Mouse (Mus musculus) left cerebral cortex, adult 9 months (tissue): ENCODE results near the gene Zdhhc5.

Experiments used
- DNase-seq, 2 experiments: peaks; one replicate each; pipeline ENCODE4 v3.0.0; 2022; ENCODE audit warnings: low spot score in 2 of 2

The Zdhhc5 gene

DNA sequence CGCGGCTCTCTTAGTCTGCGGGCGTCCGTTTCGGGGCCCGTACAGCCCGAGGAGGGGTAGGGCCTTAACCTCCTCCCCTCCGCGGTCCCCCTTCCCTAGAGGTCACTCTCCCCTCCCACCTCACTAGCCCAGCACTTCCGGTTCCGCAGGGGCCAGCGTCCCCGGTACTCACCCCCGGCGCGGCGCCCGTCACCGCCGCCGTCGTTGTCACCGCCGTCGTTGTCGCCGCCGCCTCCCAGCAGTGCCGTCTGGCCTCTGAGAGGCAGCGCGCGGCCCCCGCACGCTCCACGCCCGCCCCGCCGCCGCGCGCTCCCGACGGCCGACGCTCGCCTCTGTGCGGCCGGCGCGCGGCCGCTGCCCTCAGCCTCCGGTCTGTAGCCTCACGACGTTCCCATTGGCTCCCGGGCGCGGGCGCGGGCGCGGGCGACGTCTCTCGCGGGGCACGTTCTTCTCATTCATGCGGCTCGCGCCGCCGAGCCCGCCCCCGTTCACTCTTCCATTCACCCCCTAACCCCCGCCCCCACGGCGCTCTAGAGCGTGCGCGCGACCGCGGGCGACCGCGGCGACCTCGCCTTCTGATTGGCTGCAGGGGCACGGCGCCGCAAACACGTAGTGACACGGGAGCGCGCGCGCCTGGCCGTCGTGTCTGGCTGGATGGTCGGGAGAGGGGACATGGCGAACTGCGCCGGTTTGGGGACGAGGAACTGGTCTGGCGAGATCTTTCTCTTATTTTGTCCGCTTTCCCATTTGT, at the start of gene Zdhhc5:
Zdhhc5 (minus strand) TSS at position 370 of the 751 bp plus-strand sequence.
- peak; percentile 94 to 98 for DNase-seq

DNA sequence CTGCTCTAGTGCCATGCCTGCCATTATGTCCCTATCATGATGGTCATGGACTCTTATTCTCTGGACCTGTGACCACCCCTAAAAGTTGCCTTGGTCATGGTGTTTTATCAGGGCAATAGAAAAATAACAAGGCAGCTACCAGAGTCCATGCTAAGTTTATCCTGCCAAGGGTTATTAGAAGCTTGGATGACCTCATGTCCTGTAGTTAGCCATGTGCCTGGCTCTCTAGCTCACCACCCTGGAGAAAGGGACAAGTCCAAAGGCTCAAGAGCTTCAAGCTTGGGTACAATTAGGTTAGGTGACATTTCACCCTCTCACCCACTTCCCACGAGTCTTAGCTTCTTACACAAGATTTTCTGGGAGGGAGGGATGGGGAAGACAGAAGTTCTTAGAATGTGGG, 47.8 kb upstream of the Zdhhc5 start:
- no peak for DNase-seq

DNA sequence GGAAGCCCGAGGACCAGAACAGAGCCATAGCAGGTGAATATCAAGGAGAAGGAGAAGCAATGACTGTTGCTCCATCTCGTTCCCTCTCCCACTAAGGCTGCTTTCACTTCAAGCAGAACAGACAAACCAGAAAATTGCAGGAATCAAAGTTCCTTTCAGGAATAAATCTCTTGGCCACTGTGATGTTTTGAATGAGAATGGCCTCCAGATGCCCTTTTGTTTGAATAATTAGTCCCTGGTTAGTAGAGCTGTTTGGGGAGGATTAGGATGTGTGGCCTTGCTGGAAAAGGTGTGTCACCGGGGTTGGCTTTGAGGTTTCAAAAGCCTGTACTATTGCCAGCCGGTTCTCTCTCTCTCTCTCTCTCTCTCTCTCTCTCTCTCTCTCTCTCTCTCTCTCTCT, 47.3 kb upstream of the Zdhhc5 start:
- DNase-seq: no peak

DNA sequence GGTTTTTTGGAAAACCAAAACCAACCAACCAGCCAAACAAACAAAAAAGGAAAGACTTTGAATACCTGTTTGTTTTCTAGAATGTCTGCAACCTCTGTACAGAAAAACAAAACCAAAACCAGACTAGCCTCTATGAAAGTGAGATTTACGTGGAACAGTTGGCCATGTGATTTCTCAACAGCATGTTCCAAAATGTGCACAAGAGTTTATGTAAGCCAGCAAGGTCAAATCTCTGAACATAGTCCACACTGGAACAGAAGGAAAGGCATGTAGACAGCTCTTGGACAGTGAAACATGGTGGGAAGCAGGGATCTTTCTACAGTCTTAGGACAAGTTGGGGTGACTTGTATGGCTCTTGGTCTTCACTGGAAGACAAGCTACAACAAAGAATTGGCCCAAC, 46.9 kb upstream of the Zdhhc5 start:
- no peak for DNase-seq

DNA sequence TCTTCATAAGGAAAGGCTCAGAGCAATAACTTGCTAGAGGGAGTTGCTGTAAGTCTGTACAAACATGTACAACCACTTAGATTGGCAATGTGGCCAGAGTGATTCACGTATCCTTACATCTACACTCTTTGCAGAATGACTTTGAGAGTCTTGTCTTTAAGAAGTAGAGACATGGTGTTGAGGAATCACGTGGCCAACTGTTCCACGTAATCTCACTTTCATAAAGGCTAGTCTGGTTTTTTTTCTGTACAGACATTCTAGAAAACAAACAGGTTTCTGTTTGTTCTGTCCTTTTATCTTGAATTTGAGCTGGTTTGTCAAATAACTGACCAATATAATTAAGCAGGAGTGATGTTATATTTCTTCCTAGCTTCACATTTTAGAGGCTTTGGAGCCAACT, 46.3 kb upstream of the Zdhhc5 start:
- no peak for DNase-seq

DNA sequence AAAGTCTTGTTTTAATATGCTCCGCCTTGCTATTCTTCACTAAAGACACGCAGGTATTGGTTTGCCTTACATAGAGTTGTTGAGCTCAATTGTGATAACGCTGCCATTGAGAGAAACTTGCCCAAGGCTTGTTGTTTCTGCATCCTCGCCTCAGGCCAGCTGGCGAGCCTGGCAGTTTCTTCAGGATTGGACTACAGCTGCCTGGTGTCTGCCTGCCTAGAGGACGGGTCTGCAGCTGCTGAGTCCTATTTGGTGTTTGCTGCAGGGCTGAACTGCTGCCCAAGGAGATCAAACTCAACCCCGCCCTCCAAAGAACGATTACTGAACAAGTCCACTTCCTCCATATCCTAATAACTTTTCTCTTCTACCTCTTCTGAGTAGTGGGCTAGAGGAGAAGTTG, 45.8 kb upstream of the Zdhhc5 start:
- no peak for DNase-seq

DNA sequence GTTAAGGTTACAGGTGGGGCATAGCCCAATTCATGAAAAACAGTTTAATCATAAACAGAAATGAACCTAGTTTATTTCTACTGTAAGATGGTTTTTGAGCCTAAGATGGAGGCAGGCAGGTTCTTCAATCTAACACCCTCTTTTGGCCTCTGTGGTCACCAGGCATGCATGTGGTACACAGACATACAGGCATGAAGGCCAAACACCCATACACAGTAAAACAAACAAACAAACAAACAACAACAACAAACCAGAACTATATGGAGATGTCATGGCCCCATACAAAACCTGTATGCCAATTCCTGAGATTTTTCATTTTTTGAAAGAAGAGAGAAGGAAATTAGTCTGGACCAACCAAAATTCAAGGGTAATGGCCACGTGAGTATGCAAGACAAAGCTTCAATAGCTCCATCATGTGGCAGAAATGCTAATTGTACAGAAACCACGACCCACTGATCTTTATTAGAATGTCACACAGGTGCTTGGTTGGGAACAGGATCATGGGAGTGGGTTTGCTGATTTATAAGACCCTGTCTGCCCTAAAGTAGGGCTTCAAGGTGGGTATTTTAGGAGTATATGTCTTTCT, 43.7 kb upstream of the Zdhhc5 start:
- DNase-seq: peak in 1 of 2 experiments; percentile 64

DNA sequence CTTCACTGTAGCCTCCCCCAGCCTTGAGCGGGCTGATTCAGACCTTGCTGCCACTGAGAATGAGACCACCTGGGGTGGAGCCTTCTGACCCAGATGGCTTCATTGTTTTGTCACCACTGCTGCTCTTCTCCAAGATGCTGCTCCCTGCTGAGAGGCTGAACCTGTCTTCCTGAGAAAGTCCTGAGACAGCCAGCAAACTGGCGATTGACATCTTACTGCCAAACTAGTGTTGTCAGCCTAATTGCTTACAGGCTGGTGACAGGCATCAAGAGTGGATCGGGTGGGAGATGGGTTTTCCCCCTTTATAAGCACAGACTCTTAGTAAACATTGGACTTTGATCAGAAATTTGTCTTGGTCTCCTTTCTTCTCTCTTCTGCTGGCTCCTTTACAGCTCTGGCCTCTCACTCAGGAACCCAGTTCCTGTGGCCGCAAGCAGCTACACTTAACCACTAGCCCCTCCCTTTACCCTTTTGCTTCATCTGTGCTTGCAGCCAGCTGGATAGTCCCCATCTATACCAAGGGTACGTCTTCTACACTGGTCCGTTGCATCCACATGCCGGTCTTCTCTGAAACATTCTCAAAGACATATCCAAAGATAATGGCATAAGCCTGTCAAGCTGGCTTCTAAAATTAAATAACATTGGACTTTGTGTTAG, 42.2 kb upstream of the Zdhhc5 start:
- DNase-seq: no peak

DNA sequence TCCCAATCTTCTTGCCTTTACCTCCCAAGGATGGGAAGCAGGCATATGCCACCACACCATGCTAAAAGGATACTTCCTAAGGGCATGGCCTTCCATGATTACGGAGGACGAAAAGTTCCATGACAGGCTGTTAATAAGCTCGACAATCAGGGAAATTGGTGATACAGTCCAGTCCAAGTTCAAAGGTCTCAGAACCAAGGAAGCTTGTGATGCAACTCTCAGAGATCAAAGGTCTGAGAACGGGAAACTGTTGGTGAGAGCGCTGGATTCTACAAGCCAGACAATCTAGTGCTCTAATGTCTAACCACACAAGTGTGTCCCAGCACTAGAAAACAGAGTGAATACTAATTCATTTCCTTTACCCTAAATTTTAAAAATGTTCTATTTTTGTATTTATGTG, 41.3 kb upstream of the Zdhhc5 start:
- no peak for DNase-seq

DNA sequence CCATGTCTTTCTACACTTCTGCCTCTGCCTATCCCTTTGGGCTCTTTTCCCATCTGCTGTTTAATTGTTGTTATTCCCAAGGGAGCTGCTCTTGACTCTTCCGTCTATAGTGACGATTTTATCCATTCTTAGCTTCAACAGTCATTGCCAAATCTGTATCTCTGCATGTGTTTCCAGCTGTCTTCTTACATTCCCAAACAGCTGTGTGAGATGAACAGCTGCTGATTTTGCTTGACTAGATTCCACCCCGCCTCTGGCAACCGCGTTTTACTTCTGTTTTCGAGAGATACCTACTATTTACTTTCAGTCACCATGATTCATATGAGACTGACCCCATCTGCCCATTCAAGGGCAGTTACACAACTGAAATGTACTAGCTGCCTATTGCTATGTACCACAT, 35.1 kb upstream of the Zdhhc5 start:
- DNase-seq: no peak

DNA sequence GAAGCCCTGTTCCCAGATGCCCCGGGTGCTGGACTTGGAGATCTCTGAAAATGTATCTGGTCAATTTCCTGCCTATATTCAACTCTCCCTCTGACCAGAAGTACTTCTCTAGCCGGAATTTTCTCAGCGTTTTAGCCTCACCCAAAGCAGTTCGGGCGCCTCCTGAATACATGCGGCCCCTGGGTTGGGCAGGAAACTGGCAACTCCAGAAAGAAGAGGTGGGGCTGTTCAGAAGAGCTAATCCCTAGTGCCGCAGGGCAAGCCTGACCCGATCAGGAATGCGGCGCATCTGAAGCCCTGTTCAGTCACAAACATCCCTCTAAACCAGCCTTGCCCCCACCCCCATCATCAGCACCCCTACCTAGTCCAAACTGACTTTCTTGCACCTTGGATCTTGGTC, 29.1 kb upstream of the Zdhhc5 start:
- DNase-seq: no peak

DNA sequence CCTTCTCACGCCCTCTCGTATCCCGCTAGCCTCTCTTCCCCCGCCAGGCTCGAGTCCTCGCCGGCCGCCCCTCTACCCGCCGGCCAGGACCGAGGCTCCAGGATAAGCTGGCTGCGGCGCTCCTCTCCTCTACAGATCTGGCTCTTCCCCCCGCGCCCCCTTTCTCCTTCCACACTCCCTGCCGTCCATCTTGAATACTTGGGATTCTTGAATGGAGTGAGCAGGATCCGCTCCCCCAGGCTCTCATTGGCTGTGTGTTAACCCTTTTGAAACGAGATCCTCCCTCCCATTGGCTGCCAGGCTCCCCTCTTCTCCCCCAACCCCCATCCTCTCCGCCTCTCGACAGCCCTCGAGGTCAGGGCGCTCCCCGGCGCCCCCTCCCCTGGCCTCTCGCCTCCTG, 28.6 kb upstream of the Zdhhc5 start, which contains the start of gene Gm19426:
Gm19426 (minus strand) TSS at position 95 of the 400 bp plus-strand sequence.
- DNase-seq: peak in 1 of 2 experiments; percentile 63

DNA sequence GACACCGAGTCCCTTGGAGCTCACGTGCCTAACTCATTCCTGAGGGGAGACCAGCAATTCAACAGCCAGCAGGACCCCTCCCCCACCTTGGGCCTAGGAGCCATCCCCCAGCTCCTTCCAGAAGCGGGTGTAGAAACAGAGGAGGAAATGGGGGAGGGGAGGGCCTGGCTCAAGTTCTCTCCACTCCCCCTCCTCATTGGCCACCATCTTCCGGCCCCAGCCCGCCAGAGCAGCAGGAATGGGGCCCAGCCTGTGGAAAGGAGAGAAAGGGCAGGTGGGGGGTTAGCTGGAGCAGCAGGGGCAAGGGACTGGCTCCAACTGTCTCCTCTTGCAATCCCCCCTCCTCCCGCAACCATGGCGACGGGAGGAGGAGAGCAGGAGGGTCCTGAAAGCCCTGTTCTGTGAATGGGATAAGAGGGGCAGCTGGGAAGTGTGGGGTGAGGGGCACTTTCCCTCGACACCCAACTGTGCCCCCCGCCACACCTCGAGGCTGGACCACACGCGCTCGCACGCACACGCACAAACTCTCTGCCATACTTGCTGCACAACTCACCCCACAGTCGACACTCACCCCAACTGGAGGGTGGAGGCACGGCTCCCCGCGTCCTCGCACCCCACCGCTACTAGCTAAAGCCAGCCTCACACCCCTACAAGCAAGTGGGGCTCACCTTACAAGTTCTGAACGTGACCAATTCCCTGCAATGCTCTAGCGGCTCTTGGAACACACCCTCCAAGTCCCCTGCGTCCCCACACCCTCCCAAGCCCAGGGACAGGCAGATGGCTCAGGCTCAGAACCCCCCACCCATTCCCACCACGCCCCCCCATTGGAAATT, 27.7 kb upstream of the Zdhhc5 start:
- no peak for DNase-seq

DNA sequence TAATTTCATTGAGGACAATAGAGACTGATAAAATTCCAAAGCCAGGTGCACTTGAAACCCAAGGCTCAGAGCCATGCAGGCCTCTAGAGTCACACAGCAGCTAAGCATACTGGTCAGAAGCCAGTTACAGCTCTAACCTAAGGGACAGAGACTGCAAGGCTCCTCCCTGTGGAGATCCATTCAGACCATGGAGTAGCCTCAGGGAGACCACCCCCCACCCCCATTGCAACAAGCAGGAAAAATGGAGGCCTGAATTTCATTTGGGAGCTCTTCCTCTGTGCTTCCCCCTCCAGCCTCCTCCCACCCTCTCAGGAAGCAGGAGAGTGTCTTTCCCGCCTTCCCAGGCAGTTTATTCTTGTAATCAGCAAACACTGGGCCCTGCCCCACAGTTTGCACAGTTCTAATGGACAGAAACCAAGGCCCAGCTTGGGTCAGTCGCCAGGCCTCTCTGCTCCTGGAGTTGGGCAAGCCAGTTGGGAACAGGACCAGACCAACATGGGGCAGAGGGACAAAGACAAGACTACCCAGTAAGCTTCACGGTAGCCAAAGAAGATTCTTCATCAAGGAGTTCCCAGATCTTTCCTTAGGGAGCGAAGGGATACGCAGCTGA, 27.0 kb upstream of the Zdhhc5 start:
- DNase-seq: no peak

DNA sequence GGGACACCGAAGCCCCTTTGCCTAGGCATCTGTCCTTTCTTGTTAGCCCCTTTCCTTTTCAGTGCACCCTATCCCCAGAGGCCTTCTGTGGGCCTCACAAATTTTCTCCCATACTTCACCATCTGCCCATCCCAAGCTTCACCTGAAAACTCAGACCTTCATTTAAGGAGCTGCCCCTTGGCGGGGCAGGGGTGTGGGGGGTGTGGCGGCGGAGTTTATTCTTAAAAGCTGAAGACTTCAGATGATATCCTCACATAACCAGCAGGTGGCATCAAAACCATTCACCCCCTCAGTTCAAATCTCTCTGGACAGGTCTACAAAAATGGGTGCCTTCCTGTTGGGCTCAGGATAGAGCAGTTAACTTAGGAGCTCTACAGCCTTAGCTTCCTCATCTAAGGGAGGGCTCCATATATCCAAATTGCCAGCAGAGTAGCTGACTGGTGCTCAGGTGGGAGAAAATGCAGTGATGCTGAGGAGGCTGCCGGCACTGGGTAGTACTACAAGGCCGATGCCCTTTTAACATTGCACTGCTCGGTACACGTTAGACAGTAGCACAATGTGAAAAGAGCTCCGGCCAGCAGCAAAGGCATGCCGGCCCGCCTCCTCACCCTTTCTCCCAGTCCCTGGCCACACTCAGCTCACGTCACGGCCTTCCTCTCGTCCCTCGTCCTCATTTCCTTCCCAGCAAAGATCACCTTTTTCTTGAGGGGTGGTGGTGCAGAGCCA, 25.8 kb upstream of the Zdhhc5 start:
- no peak for DNase-seq

DNA sequence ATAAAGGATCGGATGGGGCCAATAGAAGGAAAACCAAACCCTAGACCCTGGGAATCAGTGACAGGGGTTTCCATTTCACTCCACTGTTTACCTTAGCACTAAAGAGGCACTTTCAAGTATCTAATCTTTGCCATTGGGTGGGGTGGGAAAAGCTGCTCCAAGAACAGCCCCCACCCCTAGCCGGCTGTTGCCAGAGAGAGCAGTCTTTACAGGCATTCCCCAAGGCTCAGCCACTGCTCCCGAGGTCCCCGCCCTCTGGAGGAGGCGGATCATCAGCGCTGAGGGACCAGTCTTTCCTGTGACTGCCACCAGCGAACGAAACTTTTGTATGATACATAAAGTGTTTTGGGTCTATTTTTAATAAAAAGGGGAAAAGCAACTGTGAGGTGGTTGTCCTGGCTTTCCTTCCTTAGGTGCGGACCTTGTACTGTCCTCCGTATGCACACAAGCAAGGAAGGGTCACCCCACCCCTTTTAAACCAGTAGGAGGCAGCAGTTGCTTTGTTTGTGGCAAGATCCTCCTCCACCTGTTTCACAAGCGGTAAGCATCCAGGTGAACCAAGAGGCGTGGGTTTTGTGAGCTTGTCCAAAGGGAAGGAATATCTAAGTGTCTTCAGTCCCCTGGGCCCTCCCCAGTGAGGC, 23.4 kb upstream of the Zdhhc5 start:
- no peak for DNase-seq

DNA sequence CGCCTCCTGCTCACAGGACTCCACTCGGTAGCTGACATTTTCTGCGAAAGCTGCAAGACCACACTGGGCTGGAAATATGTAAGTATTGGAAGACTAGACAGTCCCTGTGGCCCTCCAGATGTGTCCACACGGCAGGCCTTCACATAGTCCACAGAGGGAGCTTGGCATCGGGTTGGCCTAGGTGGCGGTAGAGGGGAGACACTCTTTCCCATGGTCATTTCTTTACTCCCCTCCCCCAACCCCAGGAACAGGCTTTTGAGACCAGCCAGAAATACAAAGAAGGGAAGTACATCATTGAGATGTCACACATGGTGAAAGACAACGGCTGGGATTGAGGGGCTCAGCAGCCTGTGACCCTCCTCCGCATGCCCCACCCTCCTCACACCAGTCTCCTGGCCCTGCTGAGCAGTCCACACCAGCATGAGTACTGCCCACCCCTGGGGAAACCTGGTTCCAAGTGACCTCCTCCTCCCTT, 22.5 kb upstream of the Zdhhc5 start:
- no peak for DNase-seq

DNA sequence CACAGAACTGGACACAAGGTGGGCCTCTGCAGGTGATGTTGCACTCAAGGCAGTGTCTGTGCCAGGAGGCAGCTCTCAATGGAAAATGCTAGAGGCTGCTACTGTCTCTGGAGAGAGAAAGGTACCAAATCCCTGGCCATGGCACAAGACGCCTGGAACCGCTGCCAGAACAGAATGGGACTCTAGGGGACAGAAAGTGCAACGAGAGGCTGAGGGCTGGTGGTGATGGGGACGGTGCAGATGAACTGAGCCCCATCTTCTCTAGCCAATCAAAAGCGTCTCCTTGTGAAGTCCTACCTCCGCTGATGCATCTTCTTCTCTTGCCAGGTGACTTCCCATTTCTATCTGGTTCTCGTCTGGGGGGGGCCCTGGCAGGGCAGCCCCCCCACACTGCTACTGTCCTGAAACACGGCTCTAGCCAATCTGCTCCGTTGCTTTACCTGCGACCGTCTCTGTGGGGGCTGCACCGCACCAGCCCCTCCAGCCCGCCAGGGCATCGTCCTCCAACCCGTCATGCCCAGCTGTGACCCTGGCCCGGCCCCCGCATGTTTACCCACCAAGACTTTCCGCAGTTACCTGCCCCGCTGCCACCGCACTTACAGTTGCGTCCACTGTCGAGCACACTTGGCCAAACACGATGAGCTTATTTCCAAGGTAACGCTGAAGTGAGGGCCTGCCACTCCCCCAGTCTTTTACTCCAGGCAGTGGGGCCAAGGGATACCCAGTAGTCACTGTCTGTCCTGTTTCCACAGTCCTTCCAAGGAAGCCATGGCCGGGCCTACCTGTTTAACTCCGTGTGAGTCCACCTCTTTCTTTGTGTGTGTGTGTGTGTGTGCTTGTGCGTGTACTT, 21.6 kb upstream of the Zdhhc5 start:
- DNase-seq: no peak

DNA sequence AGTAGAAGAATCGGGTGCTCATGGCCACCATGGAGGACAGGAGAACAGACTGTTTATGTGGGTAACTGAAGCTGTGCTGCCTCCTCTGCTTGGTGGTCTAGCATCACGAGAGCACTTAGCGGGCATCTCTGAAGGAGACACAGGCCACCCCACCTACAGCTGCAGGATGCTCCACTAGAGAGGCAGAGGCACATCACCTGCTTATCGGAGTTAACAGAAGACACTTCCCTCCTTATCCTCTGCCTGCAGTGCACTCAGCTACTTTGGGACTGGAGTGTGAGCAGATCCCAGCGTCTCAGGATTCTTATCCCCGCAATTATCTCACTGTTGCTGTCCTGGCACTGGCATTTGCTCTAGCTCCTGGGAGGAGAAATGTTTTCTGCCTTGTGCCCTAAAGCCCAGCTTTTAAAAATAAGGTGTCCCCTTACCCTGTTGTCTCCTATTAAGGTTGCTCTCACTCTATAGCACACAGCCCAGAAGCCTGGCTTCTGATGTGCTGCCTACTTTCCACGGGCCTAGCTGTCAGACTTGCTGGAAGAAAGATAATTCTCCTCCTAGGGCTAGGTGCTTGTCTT, 20.5 kb upstream of the Zdhhc5 start:
- DNase-seq: no peak
